In genomic region chr10:127287271-127287935, GRCm38 (mm10) we compare ENCODE assay signal across 8 mouse cellular contexts. TPM values are rescaled to one million over a fixed set of nuclear protein-coding genes. Genes with fewer than 3 reads are reported as not detected.
DNase-seq lines count a peak whose midpoint lies in the region; ATAC-seq and TF ChIP-seq lines count a peak whose summit lies in the region.

No protein-coding gene starts in this region.

- peak overlapping the region; percentile 91 for H3K4me2 ChIP-seq in embryonic facial prominence, embryonic 12.5 days (replicated peaks)
- peak overlapping the region; percentile 91 for H3K4me2 ChIP-seq in intestine, embryonic 14.5 days (ENCODE audit: low read length)
- peak overlapping the region; percentile 91 for H3K4me2 ChIP-seq in neural tube, embryonic 14.5 days (ENCODE audit: low read depth, low read length)

- TF ChIP-seq CTCF in liver, adult 2 months (IDR thresholded peaks at IDR 0.05; ENCODE audit: low read depth, low read length) = no peak
- TF ChIP-seq CTCF in thymus, adult 2 months (IDR thresholded peaks at IDR 0.05; ENCODE audit: borderline replicate concordance, control insufficient read depth, extremely low read depth, insufficient read depth, low read length, poor library complexity) = no peak

- no peak for DNase-seq in liver, adult 2 months (ENCODE audit: extremely low read depth, low read depth, low spot score)
- DNase-seq in liver = no peak
- DNase-seq in intestine, embryonic 14.5 days (ENCODE audit: low spot score) = no peak
- no peak for DNase-seq in thymus, adult 2 months
- DNase-seq in layer of hippocampus, postnatal 25 days (ENCODE audit: extremely low spot score in 1 of 2, low spot score in 1 of 2) = no peak

- ATAC-seq in embryonic facial prominence, embryonic 12.5 days (ENCODE audit: insufficient number of reproducible peaks, insufficient read depth, low FRiP score, low TSS enrichment) = no peak
- ATAC-seq in intestine, embryonic 14.5 days (replicated peaks; ENCODE audit: low FRiP score, low TSS enrichment, low read depth) = no peak
- ATAC-seq in neural tube, embryonic 14.5 days (ENCODE audit: low read depth) = no peak
- no peak for ATAC-seq in frontal cortex, adult (ENCODE audit: low TSS enrichment)

- peak overlapping the region; percentile 96 for H3K27ac ChIP-seq in liver, adult 2 months (replicated peaks; ENCODE audit: insufficient read depth, low read depth, low read length)
- peak overlapping the region; percentile 99; the same call in 1 of the 2 replicates for H3K27ac ChIP-seq in embryonic facial prominence, embryonic 12.5 days
- peak overlapping the region; percentile 97 for H3K27ac ChIP-seq in intestine, embryonic 14.5 days (ENCODE audit: low read depth)
- H3K27ac ChIP-seq in neural tube, embryonic 14.5 days (ENCODE audit: low read depth, low read length) = peak overlapping the region; percentile 96
- no peak overlapping the region; the same call in 1 of the 2 replicates for H3K27ac ChIP-seq in thymus, adult 2 months (ENCODE audit: control insufficient read depth, insufficient read depth, low read length)

- H3K79me2 ChIP-seq in liver, adult 2 months (ENCODE audit: control insufficient read depth, insufficient read depth, low read length) = peaks cover 19% of the 10 kb centered on the region; the same call in 1 of the 2 replicates

- H3K9ac ChIP-seq in liver, adult 2 months (ENCODE audit: low read depth, low read length) = peak overlapping the region; percentile 86
- H3K9ac ChIP-seq in embryonic facial prominence, embryonic 12.5 days = peak overlapping the region; percentile 78
- peak overlapping the region; percentile 77 for H3K9ac ChIP-seq in intestine, embryonic 14.5 days (ENCODE audit: low read length)
- H3K9ac ChIP-seq in neural tube, embryonic 14.5 days (replicated peaks; ENCODE audit: low read depth, low read length) = peak overlapping the region; percentile 84

- no peaks in the 10 kb centered on the region for H3K9me3 ChIP-seq in embryonic facial prominence, embryonic 12.5 days
- no peaks in the 10 kb centered on the region for H3K9me3 ChIP-seq in intestine, embryonic 14.5 days (ENCODE audit: control insufficient read depth, low read length)
- H3K9me3 ChIP-seq in neural tube, embryonic 14.5 days (ENCODE audit: control insufficient read depth, low read length) = no peaks in the 10 kb centered on the region

- no peaks in the 10 kb centered on the region for H3K27me3 ChIP-seq in liver, adult 2 months (ENCODE audit: control insufficient read depth, insufficient read depth, low read length)
- no peaks in the 10 kb centered on the region for H3K27me3 ChIP-seq in embryonic facial prominence, embryonic 12.5 days
- H3K27me3 ChIP-seq in intestine, embryonic 14.5 days (replicated peaks; ENCODE audit: control insufficient read depth, insufficient read depth, low read length) = no peaks in the 10 kb centered on the region
- no peaks in the 10 kb centered on the region for H3K27me3 ChIP-seq in neural tube, embryonic 14.5 days (ENCODE audit: control insufficient read depth, insufficient read depth, low read length)
- H3K27me3 ChIP-seq in thymus, adult 2 months (ENCODE audit: control insufficient read depth, insufficient read depth, low read length) = no peaks in the 10 kb centered on the region

- H3K4me1 ChIP-seq in liver, adult 2 months (ENCODE audit: control insufficient read depth, insufficient read depth, low read length) = peaks cover 21% of the 10 kb centered on the region
- H3K4me1 ChIP-seq in embryonic facial prominence, embryonic 12.5 days = peaks cover 56% of the 10 kb centered on the region
- H3K4me1 ChIP-seq in intestine, embryonic 14.5 days (replicated peaks; ENCODE audit: control insufficient read depth, insufficient read depth, low read length) = peaks cover 35% of the 10 kb centered on the region
- H3K4me1 ChIP-seq in neural tube, embryonic 14.5 days (ENCODE audit: control insufficient read depth, insufficient read depth, low read length) = peaks cover 44% of the 10 kb centered on the region
- peaks cover 25% of the 10 kb centered on the region for H3K4me1 ChIP-seq in thymus, adult 2 months (replicated peaks; ENCODE audit: control insufficient read depth, insufficient read depth, low read length)

- peaks cover 16% of the 10 kb centered on the region for H3K36me3 ChIP-seq in liver, adult 2 months (ENCODE audit: control insufficient read depth, insufficient read depth, low read length)
- peaks cover 48% of the 10 kb centered on the region for H3K36me3 ChIP-seq in embryonic facial prominence, embryonic 12.5 days
- H3K36me3 ChIP-seq in intestine, embryonic 14.5 days (ENCODE audit: control insufficient read depth, insufficient read depth, low read length) = peaks cover 47% of the 10 kb centered on the region
- peaks cover 37% of the 10 kb centered on the region for H3K36me3 ChIP-seq in neural tube, embryonic 14.5 days (ENCODE audit: control insufficient read depth, insufficient read depth, low read length)
- peaks cover 35% of the 10 kb centered on the region for H3K36me3 ChIP-seq in thymus, adult 2 months (ENCODE audit: control insufficient read depth, insufficient read depth, low read length)

- WGBS in liver, adult 2 months = 38% methylated on average over 15 of the region's 15 CpGs
- 83% methylated on average over 15 of the region's 15 CpGs for WGBS in embryonic facial prominence, embryonic 12.5 days
- WGBS in intestine, embryonic 14.5 days = 54% methylated on average over 15 of the region's 15 CpGs
- WGBS in neural tube, embryonic 14.5 days = 63% methylated on average over 15 of the region's 15 CpGs
- 71% methylated on average over 15 of the region's 15 CpGs for WGBS in thymus, adult 2 months

- no peak for TF ChIP-seq POLR2A in liver, adult 2 months (IDR thresholded peaks at IDR 0.05; ENCODE audit: extremely low read depth, insufficient read depth, low read length)
- TF ChIP-seq POLR2A in thymus, adult 2 months (IDR thresholded peaks at IDR 0.05; ENCODE audit: control insufficient read depth, extremely low read depth, insufficient read depth, low read length, poor library complexity) = no peak

- H3K4me3 ChIP-seq in liver, adult 2 months (ENCODE audit: insufficient read depth, low read depth, low read length) = peak overlapping the region; percentile 80
- peak overlapping the region; percentile 63 for H3K4me3 ChIP-seq in embryonic facial prominence, embryonic 12.5 days
- peak overlapping the region; percentile 78 for H3K4me3 ChIP-seq in intestine, embryonic 14.5 days (ENCODE audit: low read depth, low read length)
- peak overlapping the region; percentile 64 for H3K4me3 ChIP-seq in neural tube, embryonic 14.5 days (ENCODE audit: low read depth, low read length)
- no peak overlapping the region for H3K4me3 ChIP-seq in thymus, adult 2 months (ENCODE audit: control insufficient read depth, insufficient read depth, low read length)

RNA-seq across cellular contexts. Expression of gene Mbd6, which starts 1.4 kb away (rescaled TPM):
- 1.0 and 2.6 TPM in 2 replicates for total RNA-seq in liver, adult 2 months (2014; rRNA removed)
- 14.4 and 19.2 TPM in 2 replicates for polyA plus RNA-seq in liver, adult 2 months (2012; rRNA removed)
- polyA plus RNA-seq in embryonic facial prominence, embryonic 12.5 days (2016; fragmentation: Nextera tagmentation; extraction: Ambion mirVana) = 17.2 and 23.3 TPM in 2 replicates
- polyA plus RNA-seq in intestine, embryonic 14.5 days (2014; fragmentation: Nextera tagmentation; extraction: Ambion mirVana) = 19.2 and 20.6 TPM in 2 replicates
- 16.1 and 17.4 TPM in 2 replicates for polyA plus RNA-seq in neural tube, embryonic 14.5 days (2014; fragmentation: Nextera tagmentation; extraction: Ambion mirVana)
- 124 and 151 TPM in 2 replicates for polyA plus RNA-seq in thymus, adult 2 months (2012; rRNA removed)
- 10 to 100 TPM; 31.8 to 53.9 TPM for total RNA-seq in layer of hippocampus, postnatal 25 days (2021)

RNA-seq across cellular contexts. Expression of gene Dctn2, which starts 21.2 kb away (rescaled TPM):
- 71.3 and 78.5 TPM in 2 replicates for total RNA-seq in liver, adult 2 months (2014; rRNA removed)
- polyA plus RNA-seq in liver, adult 2 months (2012; rRNA removed) = 122 and 132 TPM in 2 replicates
- 199 and 213 TPM in 2 replicates for polyA plus RNA-seq in embryonic facial prominence, embryonic 12.5 days (2016; fragmentation: Nextera tagmentation; extraction: Ambion mirVana)
- 157 and 166 TPM in 2 replicates for polyA plus RNA-seq in intestine, embryonic 14.5 days (2014; fragmentation: Nextera tagmentation; extraction: Ambion mirVana)
- polyA plus RNA-seq in neural tube, embryonic 14.5 days (2014; fragmentation: Nextera tagmentation; extraction: Ambion mirVana) = 298 and 305 TPM in 2 replicates
- 168 and 200 TPM in 2 replicates for polyA plus RNA-seq in thymus, adult 2 months (2012; rRNA removed)
- 100 to 1,000 TPM; 271 to 276 TPM for total RNA-seq in layer of hippocampus, postnatal 25 days (2021)

RNA-seq across cellular contexts. Expression of gene Mars, which starts 24.2 kb away (rescaled TPM):
- 59.6 and 67.3 TPM in 2 replicates for total RNA-seq in liver, adult 2 months (2014; rRNA removed)
- polyA plus RNA-seq in liver, adult 2 months (2012; rRNA removed) = 65.6 and 70.7 TPM in 2 replicates
- 138 and 142 TPM in 2 replicates for polyA plus RNA-seq in embryonic facial prominence, embryonic 12.5 days (2016; fragmentation: Nextera tagmentation; extraction: Ambion mirVana)
- 123 and 124 TPM in 2 replicates for polyA plus RNA-seq in intestine, embryonic 14.5 days (2014; fragmentation: Nextera tagmentation; extraction: Ambion mirVana)
- polyA plus RNA-seq in neural tube, embryonic 14.5 days (2014; fragmentation: Nextera tagmentation; extraction: Ambion mirVana) = 117 and 123 TPM in 2 replicates
- polyA plus RNA-seq in thymus, adult 2 months (2012; rRNA removed) = 65.8 and 77.2 TPM in 2 replicates
- total RNA-seq in layer of hippocampus, postnatal 25 days (2021) = 10 to 100 TPM; 57.1 to 59.4 TPM

RNA-seq across cellular contexts. Expression of gene Kif5a, which starts 24.3 kb away (rescaled TPM):
- 0.55 and 0.74 TPM in 2 replicates for total RNA-seq in liver, adult 2 months (2014; rRNA removed)
- 5.0 and 10.7 TPM in 2 replicates for polyA plus RNA-seq in liver, adult 2 months (2012; rRNA removed)
- polyA plus RNA-seq in embryonic facial prominence, embryonic 12.5 days (2016; fragmentation: Nextera tagmentation; extraction: Ambion mirVana) = 13.5 and 16.8 TPM in 2 replicates
- 9.2 and 10.6 TPM in 2 replicates for polyA plus RNA-seq in intestine, embryonic 14.5 days (2014; fragmentation: Nextera tagmentation; extraction: Ambion mirVana)
- polyA plus RNA-seq in neural tube, embryonic 14.5 days (2014; fragmentation: Nextera tagmentation; extraction: Ambion mirVana) = 117 and 147 TPM in 2 replicates
- polyA plus RNA-seq in thymus, adult 2 months (2012; rRNA removed) = 1.2 and 1.5 TPM in 2 replicates
- total RNA-seq in layer of hippocampus, postnatal 25 days (2021) = 100 to 1,000 TPM; 712 to 736 TPM

RNA-seq across cellular contexts. Expression of gene Arhgap9, which starts 34.4 kb away (rescaled TPM):
- 1.5 and 2.0 TPM in 2 replicates for total RNA-seq in liver, adult 2 months (2014; rRNA removed)
- polyA plus RNA-seq in liver, adult 2 months (2012; rRNA removed) = 1.8 and 2.1 TPM in 2 replicates
- polyA plus RNA-seq in embryonic facial prominence, embryonic 12.5 days (2016; fragmentation: Nextera tagmentation; extraction: Ambion mirVana) = 1.8 and 2.6 TPM in 2 replicates
- polyA plus RNA-seq in intestine, embryonic 14.5 days (2014; fragmentation: Nextera tagmentation; extraction: Ambion mirVana) = 4.2 and 4.4 TPM in 2 replicates
- 0.42 and 1.1 TPM in 2 replicates for polyA plus RNA-seq in neural tube, embryonic 14.5 days (2014; fragmentation: Nextera tagmentation; extraction: Ambion mirVana)
- polyA plus RNA-seq in thymus, adult 2 months (2012; rRNA removed) = 105 and 111 TPM in 2 replicates
- 1 to 10 TPM in 1 of 2 experiments, under 1 TPM in 1; 0.89 to 1.1 TPM for total RNA-seq in layer of hippocampus, postnatal 25 days (2021)
